Mouse (Mus musculus) stomach, embryonic 14.5 days (tissue): Measurements from ENCODE around the gene Aoc1. TPM values are rescaled to one million over a fixed set of nuclear protein-coding genes. Genes with fewer than 3 reads are reported as not detected.
"Not testable (repeated sequence)": the region's sequence is repeated elsewhere in the genome, so short reads cannot be mapped to it uniquely, and the experiment has no call there.

Experiments
- ATAC-seq: fragments of 200-750 bp; cut with Nextera tagmentation; 2 replicates; pipeline ENCODE4 v1.8.0; 2017; ENCODE audit warnings: low read depth, moderate TSS enrichment; ENCODE audit not compliant: insufficient number of reproducible peaks, insufficient read depth, low FRiP score
- H3K27ac ChIP-seq: fragments of 300-500 bp; sonication (generic); 2 replicates; pipeline ENCODE4 v1.5.1; 2014; ENCODE audit warnings: mild to moderate bottlenecking, low read length, moderate library complexity, mixed read lengths
- H3K27me3 ChIP-seq: fragments of 300-500 bp; sonication (generic); 2 replicates; pipeline ENCODE4 v1.6.1; 2014; ENCODE audit warnings: low read length, control low read depth, mixed read lengths; ENCODE audit not compliant: control insufficient read depth, insufficient read depth
- H3K36me3 ChIP-seq: fragments of 300-500 bp; sonication (generic); 2 replicates; pipeline ENCODE4 v1.6.1; 2014; ENCODE audit warnings: mild to moderate bottlenecking, control low read depth, low read length, moderate library complexity, mixed read lengths; ENCODE audit not compliant: control insufficient read depth, insufficient read depth
- H3K4me1 ChIP-seq: fragments of 300-500 bp; sonication (generic); 2 replicates; pipeline ENCODE4 v1.6.1; 2014; ENCODE audit warnings: low read length, control low read depth, mixed read lengths; ENCODE audit not compliant: control insufficient read depth, insufficient read depth
- H3K4me2 ChIP-seq: fragments of 300-500 bp; sonication (generic); replicated peaks from 2 replicates; pipeline ENCODE4 v1.6.1; 2014; ENCODE audit warnings: low read depth, low read length, control low read depth
- H3K4me3 ChIP-seq: fragments of 300-500 bp; sonication (generic); 2 replicates; pipeline ENCODE4 v1.5.1; 2014; ENCODE audit warnings: low read depth, low read length, control low read depth
- H3K9ac ChIP-seq: fragments of 300-500 bp; sonication (generic); replicated peaks from 2 replicates; pipeline ENCODE4 v1.6.1; 2014; ENCODE audit warnings: low read depth, mild to moderate bottlenecking, control low read depth, low read length, moderate library complexity, mixed read lengths
- H3K9me3 ChIP-seq: fragments of 300-500 bp; sonication (generic); 2 replicates; pipeline ENCODE4 v1.6.1; 2016; ENCODE audit warnings: low read depth, low read length, control low read depth; ENCODE audit not compliant: control insufficient read depth
- WGBS: fragments of 180-500 bp; shearing (Covaris S2); extraction: QIAGEN DNeasy Blood & Tissue Kit; methylation state at CpG from one replicate; pipeline ENCODE4 v1.1.7; 2014; 5-methylcytosine and 5-hydroxymethylcytosine counted together
- polyA plus RNA-seq: library from polyadenylated mRNA; unstranded; fragments of >200 nt; fragmentation: Nextera tagmentation; extraction: Ambion mirVana; gene quantifications from 2 replicates; pipeline ENCODE4 v1.2.1, GENCODE M21; 2014

The Aoc1 gene
- polyA plus RNA-seq, 1 experiment from 2014 or later = not detected

- Histone ChIP-seq H3K4me1 (0 out of 2 replicates have a peak, but pooled peaks cover 3% of the 10 kb centered on the region), H3K27me3 (no peaks in the 10 kb centered on the region), H3K27ac (no peak overlapping the region), H3K4me3 (no peak overlapping the region), H3K36me3 (no peaks in the 10 kb centered on the region), H3K9me3 (no peaks in the 10 kb centered on the region), H3K9ac (no peak overlapping the region), H3K4me2 (no peak overlapping the region)
- WGBS = 35% methylated on average over 3 of the region's 3 CpGs
- ATAC-seq = no peak
Observed at GRCm38 (mm10) chr6:48864181-48864580, 8.5 kb upstream of the Aoc1 start.

GRCm38 (mm10) chr6:48864723-48865122 is 8.0 kb upstream of the Aoc1 start:
- Histone ChIP-seq H3K4me3 (no peak overlapping the region), H3K36me3 (no peaks in the 10 kb centered on the region), H3K4me1 (0 out of 2 replicates have a peak, but pooled peaks cover 3% of the 10 kb centered on the region), H3K27me3 (no peaks in the 10 kb centered on the region), H3K4me2 (no peak overlapping the region), H3K9ac (no peak overlapping the region), H3K9me3 (no peaks in the 10 kb centered on the region), H3K27ac (no peak overlapping the region)
- WGBS = 38% methylated on average over 3 of the region's 3 CpGs
- no peak for ATAC-seq

- H3K27me3 ChIP-seq = no peaks in the 10 kb centered on the region
- 0 out of 2 replicates have a peak, but pooled peaks cover 3% of the 10 kb centered on the region for H3K4me1 ChIP-seq
- 97% methylated on average over 1 of the region's 1 CpGs for WGBS
- no peak overlapping the region for H3K4me3 ChIP-seq
- H3K9ac ChIP-seq = no peak overlapping the region
- H3K36me3 ChIP-seq = no peaks in the 10 kb centered on the region
- no peak overlapping the region for H3K4me2 ChIP-seq
- H3K9me3 ChIP-seq = no peaks in the 10 kb centered on the region
- no peak overlapping the region for H3K27ac ChIP-seq
- no peak for ATAC-seq
Observed at GRCm38 (mm10) chr6:48865152-48865745, 7.4 kb upstream of the Aoc1 start.

GRCm38 (mm10) chr6:48866355-48866950 is 6.2 kb upstream of the Aoc1 start:
- 26% methylated on average over 1 of the region's 1 CpGs for WGBS
- H3K4me3 ChIP-seq, H3K9me3 ChIP-seq, H3K27me3 ChIP-seq, H3K9ac ChIP-seq, ATAC-seq, H3K4me2 ChIP-seq, H3K4me1 ChIP-seq, H3K27ac ChIP-seq, H3K36me3 ChIP-seq: not testable (repeated sequence)

- H3K27ac ChIP-seq = no peak overlapping the region
- H3K9me3 ChIP-seq = no peaks in the 10 kb centered on the region
- no peak overlapping the region for H3K9ac ChIP-seq
- ATAC-seq = no peak
- WGBS = 63% methylated on average over 4 of the region's 4 CpGs
- H3K4me1 ChIP-seq = 0 out of 2 replicates have a peak, but pooled peaks cover 3% of the 10 kb centered on the region
- H3K36me3 ChIP-seq = no peaks in the 10 kb centered on the region
- no peak overlapping the region for H3K4me3 ChIP-seq
- H3K4me2 ChIP-seq = no peak overlapping the region
- H3K27me3 ChIP-seq = no peaks in the 10 kb centered on the region
Observed at GRCm38 (mm10) chr6:48867158-48867557, 5.5 kb upstream of the Aoc1 start.

- Histone ChIP-seq H3K9ac (no peak overlapping the region), H3K27ac (no peak overlapping the region), H3K4me3 (no peak overlapping the region), H3K4me2 (no peak overlapping the region), H3K9me3 (no peaks in the 10 kb centered on the region), H3K27me3 (no peaks in the 10 kb centered on the region), H3K36me3 (no peaks in the 10 kb centered on the region), H3K4me1 (0 out of 2 replicates have a peak, but pooled peaks cover 2% of the 10 kb centered on the region)
- 85% methylated on average over 2 of the region's 2 CpGs for WGBS
- no peak for ATAC-seq
Observed at GRCm38 (mm10) chr6:48869774-48870173, 2.9 kb upstream of the Aoc1 start.

GRCm38 (mm10) chr6:48874576-48874975 is 1.9 kb downstream of the Aoc1 start:
- H3K4me1 ChIP-seq = no peaks in the 10 kb centered on the region
- ATAC-seq = no peak
- no peaks in the 10 kb centered on the region for H3K36me3 ChIP-seq
- WGBS = 84% methylated on average over 4 of the region's 4 CpGs
- H3K4me3 ChIP-seq = no peak overlapping the region
- H3K27ac ChIP-seq = no peak overlapping the region
- H3K4me2 ChIP-seq = no peak overlapping the region
- H3K9me3 ChIP-seq = no peaks in the 10 kb centered on the region
- no peak overlapping the region for H3K9ac ChIP-seq
- no peaks in the 10 kb centered on the region for H3K27me3 ChIP-seq

GRCm38 (mm10) chr6:48875515-48875914 is 2.8 kb downstream of the Aoc1 start:
- no peaks in the 10 kb centered on the region for H3K36me3 ChIP-seq
- no peak overlapping the region for H3K4me2 ChIP-seq
- no peak overlapping the region for H3K27ac ChIP-seq
- H3K4me3 ChIP-seq = no peak overlapping the region
- no peaks in the 10 kb centered on the region for H3K27me3 ChIP-seq
- no peaks in the 10 kb centered on the region for H3K4me1 ChIP-seq
- H3K9me3 ChIP-seq = no peaks in the 10 kb centered on the region
- H3K9ac ChIP-seq = no peak overlapping the region
- 88% methylated on average over 6 of the region's 6 CpGs for WGBS
- no peak for ATAC-seq
